ENCODE assay signal across 12 mouse cellular contexts in the genomic region with DNA sequence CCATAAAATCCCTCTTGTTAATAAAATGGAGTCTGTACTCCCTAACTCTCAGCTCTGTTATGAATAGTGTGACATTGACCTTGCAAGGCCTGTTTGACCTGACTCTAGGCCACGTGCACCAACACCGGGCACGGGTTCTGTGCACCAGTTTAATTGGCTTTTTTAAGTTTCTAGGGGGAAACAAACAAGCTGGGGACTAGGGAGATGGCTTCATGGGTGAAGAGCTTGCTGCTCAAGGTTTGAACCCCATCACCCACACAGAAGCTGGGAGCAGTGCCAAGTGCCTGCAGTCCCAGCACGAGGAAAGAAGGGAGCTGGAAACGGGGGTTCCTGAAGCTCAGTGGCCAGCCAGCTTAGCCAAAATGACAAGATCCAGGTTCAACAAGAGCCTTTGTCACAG.
A peak's percentile ranks its signal among the peaks of the same experiment; 100 is the strongest.
DNase-seq lines count a peak whose midpoint lies in the region; ATAC-seq and TF ChIP-seq lines count a peak whose summit lies in the region.
"Had no signal": no experiment of that assay in that cellular context is flagged by ENCODE, and none has a peak within 500 bp of the region (broad histone marks: within the 10 kb centered on the region; RNA-seq: fewer than 3 reads in every experiment).

No protein-coding gene starts in this region.

- no peak overlapping the region for H3K4me3 ChIP-seq in heart, embryonic 13.5 days
- no peak overlapping the region for H3K4me3 ChIP-seq in lung, embryonic 15.5 days
- no peak overlapping the region for H3K4me3 ChIP-seq in cortical plate, adult 2 months (ENCODE audit: insufficient read depth, low read length)
- no peak overlapping the region for H3K4me3 ChIP-seq in left cerebral cortex, adult 2 months
- H3K4me3 ChIP-seq: hindbrain, embryonic 13.5 days had no signal

- intact Hi-C loops in heart, postnatal 36 days (cut with DNase I), result loop anchor here (2.0 kb wide), 1 partner anchor 27 kb away; no protein-coding TSS in a partner anchor
- intact Hi-C loops in left cerebral cortex, adult 2 months (cut with DNase I), result no loop called here

- no peak overlapping the region for H3K4me2 ChIP-seq in heart, embryonic 13.5 days
- H3K4me2 ChIP-seq in lung, embryonic 15.5 days, result no peak overlapping the region
- H3K4me2 ChIP-seq: hindbrain, embryonic 13.5 days had no signal

- 59% methylated on average over 5 of the region's 5 CpGs for WGBS in heart, embryonic 13.5 days
- WGBS in lung, embryonic 15.5 days, result 45% methylated on average over 5 of the region's 5 CpGs

- no peak for ATAC-seq in heart, embryonic 13.5 days (ENCODE audit: extremely low read depth, insufficient number of reproducible peaks, low FRiP score, low TSS enrichment)
- ATAC-seq in lung, embryonic 15.5 days (ENCODE audit: borderline replicate concordance, extremely low read depth, low FRiP score, low TSS enrichment), result no peak
- ATAC-seq in granulocyte monocyte progenitor cell, adult 5-6 weeks (replicated peaks; ENCODE audit: poor library complexity, severe bottlenecking), result no peak
- ATAC-seq: forebrain, embryonic 14.5 days had no signal

- no peak for TF ChIP-seq POLR2A in cortical plate, adult 2 months (IDR thresholded peaks at IDR 0.05; ENCODE audit: extremely low read depth, insufficient read depth, low read length)

- TF ChIP-seq CTCF in cortical plate, adult 2 months (IDR thresholded peaks at IDR 0.05; ENCODE audit: extremely low read depth, insufficient read depth, low read length), result no peak
- no peak for TF ChIP-seq CTCF in left cerebral cortex, adult 2 months (IDR thresholded peaks at IDR 0.05)

- peaks cover 97% of the 10 kb centered on the region for H3K36me3 ChIP-seq in heart, embryonic 13.5 days
- H3K36me3 ChIP-seq in lung, embryonic 15.5 days, result peaks cover 40% of the 10 kb centered on the region
- H3K36me3 ChIP-seq: hindbrain, embryonic 13.5 days had no signal

- H3K27ac ChIP-seq in heart, embryonic 13.5 days (replicated peaks), result peak overlapping the region; percentile 90
- H3K27ac ChIP-seq in lung, embryonic 15.5 days, result peak overlapping the region; percentile 94
- H3K27ac ChIP-seq in cortical plate, adult 2 months (ENCODE audit: insufficient read depth, low read length), result 0 out of 2 replicates have a peak overlapping the region, but pooled peaks have one; percentile 32
- H3K27ac ChIP-seq in left cerebral cortex, adult 2 months, result no peak overlapping the region; the same call in 1 of the 2 replicates
- H3K27ac ChIP-seq: liver, embryonic 14.5 days had no signal

- peaks cover 66% of the 10 kb centered on the region for H3K4me1 ChIP-seq in heart, embryonic 13.5 days
- H3K4me1 ChIP-seq in lung, embryonic 15.5 days, result peaks cover 54% of the 10 kb centered on the region
- peaks cover 21% of the 10 kb centered on the region for H3K4me1 ChIP-seq in cortical plate, adult 2 months (ENCODE audit: control insufficient read depth, insufficient read depth, low read length)

- peak overlapping the region; percentile 72; the same call in 1 of the 2 replicates for H3K9ac ChIP-seq in heart, embryonic 13.5 days
- H3K9ac ChIP-seq in lung, embryonic 15.5 days, result no peak overlapping the region
- H3K9ac ChIP-seq: hindbrain, embryonic 13.5 days; liver, embryonic 14.5 days had no signal

- H3K9me3 ChIP-seq in heart, embryonic 13.5 days, result no peaks in the 10 kb centered on the region
- no peaks in the 10 kb centered on the region for H3K9me3 ChIP-seq in lung, embryonic 15.5 days
- H3K9me3 ChIP-seq: hindbrain, embryonic 13.5 days had no signal

- DNase-seq in heart, postnatal 36 days, result no peak
- DNase-seq in lung, postnatal 36 days, result no peak
- peak; percentile 81 for DNase-seq in kidney, postnatal 10 days
- DNase-seq in left cerebral cortex, adult 2 months (ENCODE audit: extremely low spot score in 1 of 2, low spot score in 2 of 2), result no peak
- DNase-seq: spleen, adult 18-20 months had no signal

- no peaks in the 10 kb centered on the region for H3K27me3 ChIP-seq in heart, embryonic 13.5 days (replicated peaks)
- H3K27me3 ChIP-seq in lung, embryonic 15.5 days, result no peaks in the 10 kb centered on the region
- H3K27me3 ChIP-seq: hindbrain, embryonic 13.5 days had no signal
